ENCODE assay signal across 13 mouse cellular contexts in genomic region chr2:35841841-35842420, GRCm38 (mm10).
DNase-seq lines count a peak whose midpoint lies in the region; ATAC-seq and TF ChIP-seq lines count a peak whose summit lies in the region.
"Had no signal": no experiment of that assay in that cellular context is flagged by ENCODE, and none has a peak within 500 bp of the region (broad histone marks: within the 10 kb centered on the region; RNA-seq: fewer than 3 reads in every experiment).

No protein-coding gene starts in this region.

- no peak overlapping the region for H3K9ac ChIP-seq in lung, embryonic 15.5 days
- no peak overlapping the region for H3K9ac ChIP-seq in hindbrain, embryonic 13.5 days
- H3K9ac ChIP-seq: neural tube, embryonic 12.5 days had no signal

- TF ChIP-seq CTCF in bone marrow, adult 2 months (IDR thresholded peaks at IDR 0.05; ENCODE audit: control insufficient read depth, insufficient read depth, low read length), result peak; percentile 18; the same call in 1 of the 2 replicates
- no peak for TF ChIP-seq CTCF in small intestine, adult 2 months (IDR thresholded peaks at IDR 0.05; ENCODE audit: extremely low read depth, insufficient read length, insufficient replicate concordance, low read depth, low read length)

- peak overlapping the region; percentile 76 for H3K27ac ChIP-seq in lung, embryonic 15.5 days
- no peak overlapping the region; the same call in 1 of the 2 replicates for H3K27ac ChIP-seq in bone marrow, adult 2 months (ENCODE audit: control insufficient read depth, insufficient read depth, low read depth, low read length, poor library complexity)
- peak overlapping the region; percentile 28; the same call in 1 of the 2 replicates for H3K27ac ChIP-seq in small intestine, adult 2 months (ENCODE audit: insufficient read depth, low read depth, low read length)
- H3K27ac ChIP-seq in hindbrain, embryonic 13.5 days, result no peak overlapping the region
- H3K27ac ChIP-seq: neural tube, embryonic 12.5 days had no signal

- peak overlapping the region; percentile 0; the same call in 1 of the 2 replicates for H3K4me2 ChIP-seq in lung, embryonic 15.5 days
- no peak overlapping the region for H3K4me2 ChIP-seq in hindbrain, embryonic 13.5 days
- H3K4me2 ChIP-seq: heart, embryonic 11.5 days; midbrain, embryonic 11.5 days; neural tube, embryonic 12.5 days had no signal

- 0 out of 2 replicates have a peak, but pooled peaks cover 1% of the 10 kb centered on the region for H3K9me3 ChIP-seq in lung, embryonic 15.5 days
- peaks cover 5% of the 10 kb centered on the region; the same call in 1 of the 2 replicates for H3K9me3 ChIP-seq in hindbrain, embryonic 13.5 days

- WGBS in lung, embryonic 15.5 days, result 55% methylated on average over 4 of the region's 4 CpGs
- 39% methylated on average over 4 of the region's 4 CpGs for WGBS in bone marrow, adult 2 months
- WGBS in small intestine, adult 2 months, result 51% methylated on average over 4 of the region's 4 CpGs
- WGBS in hindbrain, embryonic 13.5 days, result 72% methylated on average over 4 of the region's 4 CpGs

- ATAC-seq in lung, embryonic 15.5 days (ENCODE audit: borderline replicate concordance, extremely low read depth, low FRiP score, low TSS enrichment), result no peak
- ATAC-seq in hindbrain, embryonic 13.5 days (ENCODE audit: low FRiP score), result no peak
- ATAC-seq: Patski had no signal

- H3K27me3 ChIP-seq in lung, embryonic 15.5 days, result no peaks in the 10 kb centered on the region
- H3K27me3 ChIP-seq in small intestine, adult 2 months (ENCODE audit: control insufficient read depth, insufficient read depth, low read length), result no peaks in the 10 kb centered on the region
- H3K27me3 ChIP-seq in hindbrain, embryonic 13.5 days, result no peaks in the 10 kb centered on the region
- H3K27me3 ChIP-seq: neural tube, embryonic 12.5 days; Patski had no signal

- peaks cover 14% of the 10 kb centered on the region; the same call in 1 of the 2 replicates for H3K4me1 ChIP-seq in lung, embryonic 15.5 days
- no peaks in the 10 kb centered on the region; the same call in 1 of the 2 replicates for H3K4me1 ChIP-seq in bone marrow, adult 2 months (ENCODE audit: control insufficient read depth, insufficient read depth, low read length)
- H3K4me1 ChIP-seq in small intestine, adult 2 months (ENCODE audit: control insufficient read depth, insufficient read depth, insufficient read length, low read length), result peaks cover 8% of the 10 kb centered on the region; the same call in 1 of the 2 replicates
- peaks cover 39% of the 10 kb centered on the region for H3K4me1 ChIP-seq in hindbrain, embryonic 13.5 days (replicated peaks)

- H3K4me3 ChIP-seq in lung, embryonic 15.5 days, result no peak overlapping the region
- H3K4me3 ChIP-seq in bone marrow, adult 2 months (replicated peaks; ENCODE audit: control insufficient read depth, low read depth, low read length), result no peak overlapping the region
- no peak overlapping the region for H3K4me3 ChIP-seq in small intestine, adult 2 months (ENCODE audit: low read depth, low read length)
- H3K4me3 ChIP-seq in hindbrain, embryonic 13.5 days, result no peak overlapping the region
- H3K4me3 ChIP-seq: erythroblast, embryonic 14.5 days; neural tube, embryonic 12.5 days had no signal

- no peak for TF ChIP-seq POLR2A in bone marrow, adult 2 months (IDR thresholded peaks at IDR 0.05; ENCODE audit: borderline replicate concordance, control insufficient read depth, low read depth, low read length)
- TF ChIP-seq POLR2A in small intestine, adult 2 months (IDR thresholded peaks at IDR 0.05; ENCODE audit: low read depth, low read length), result no peak

- DNase-seq in adrenal gland, postnatal 14 days, result peak; percentile 26
- no peak for DNase-seq in adrenal gland, adult 18-20 months (ENCODE audit: low spot score in 2 of 2)
- DNase-seq in lung, postnatal 25 days (ENCODE audit: low spot score), result no peak
- no peak for DNase-seq in gastrocnemius, postnatal 25 days

- no peaks in the 10 kb centered on the region for H3K36me3 ChIP-seq in lung, embryonic 15.5 days
- no peaks in the 10 kb centered on the region for H3K36me3 ChIP-seq in small intestine, adult 2 months (ENCODE audit: control insufficient read depth, insufficient read depth, low read length)
- no peaks in the 10 kb centered on the region for H3K36me3 ChIP-seq in hindbrain, embryonic 13.5 days
- H3K36me3 ChIP-seq: neural tube, embryonic 12.5 days had no signal

Comparison
In these comparisons a context has a peak if more than half of its experiments do, and no peak if none do; other contexts are left out.
1. H3K27ac ChIP-seq: peak in lung, embryonic 15.5 days (single experiment) and small intestine, adult 2 months (single experiment); none in bone marrow, adult 2 months (single experiment) and hindbrain, embryonic 13.5 days (single experiment).